Mouse (Mus musculus) heart, embryonic 14.5 days (tissue): Measurements from ENCODE around the gene Olfr1211. TPM values are rescaled to one million over a fixed set of nuclear protein-coding genes. Genes with fewer than 3 reads are reported as not detected.

Experiments used
- ATAC-seq: fragments of 200-750 bp; cut with Nextera tagmentation; 2 replicates; pipeline ENCODE4 v1.8.0; 2017; ENCODE audit warnings: low read depth, moderate TSS enrichment; ENCODE audit not compliant: insufficient number of reproducible peaks, insufficient read depth, low FRiP score
- H3K27ac ChIP-seq, 2 experiments: fragments of 200-500 bp in 1 of 2; fragments of 300-500 bp in 1 of 2; sonication (generic) in 1 of 2; replicated peaks in 1 of 2; 2 replicates each; pipeline ENCODE4 v1.5.1; 2012 to 2014; ENCODE audit warnings: low read depth in 2 of 2, low read length in 2 of 2, control low read depth in 1 of 2, mild to moderate bottlenecking in 1 of 2, mixed read lengths in 1 of 2; ENCODE audit not compliant: control insufficient read depth in 1 of 2, insufficient read depth in 1 of 2
- H3K27me3 ChIP-seq: fragments of 300-500 bp; sonication (generic); 2 replicates; pipeline ENCODE4 v1.6.1; 2014; ENCODE audit warnings: mild to moderate bottlenecking, low read length, control low read depth; ENCODE audit not compliant: control insufficient read depth, insufficient read depth
- H3K36me3 ChIP-seq: fragments of 300-500 bp; sonication (generic); 2 replicates; pipeline ENCODE4 v1.6.1; 2014; ENCODE audit warnings: mild to moderate bottlenecking, control low read depth, low read length, mixed read lengths; ENCODE audit not compliant: control insufficient read depth, insufficient read depth
- H3K4me1 ChIP-seq, 2 experiments: fragments of 200-500 bp in 1 of 2; fragments of 300-500 bp in 1 of 2; sonication (generic) in 1 of 2; 2 replicates each; pipeline ENCODE4 v1.6.1; 2012 to 2014; ENCODE audit warnings: low read length in 2 of 2, control low read depth in 1 of 2, mixed read lengths in 1 of 2; ENCODE audit not compliant: control insufficient read depth in 2 of 2, insufficient read depth in 2 of 2
- H3K4me2 ChIP-seq: fragments of 300-500 bp; sonication (generic); 2 replicates; pipeline ENCODE4 v1.6.1; 2014; ENCODE audit warnings: mild to moderate bottlenecking, low read length
- H3K4me3 ChIP-seq, 2 experiments: fragments of 200-500 bp in 1 of 2; fragments of 300-500 bp in 1 of 2; sonication (generic) in 1 of 2; 2 replicates each; pipeline ENCODE4 v1.5.1; 2012 to 2014; ENCODE audit warnings: low read length in 2 of 2, mild to moderate bottlenecking in 2 of 2, control low read depth in 1 of 2, low read depth in 1 of 2, moderate library complexity in 1 of 2; ENCODE audit not compliant: control insufficient read depth in 1 of 2, insufficient read depth in 1 of 2
- H3K9ac ChIP-seq: fragments of 300-500 bp; sonication (generic); 2 replicates; pipeline ENCODE4 v1.6.1; 2014; ENCODE audit warnings: mild to moderate bottlenecking, low read length
- H3K9me3 ChIP-seq: fragments of 300-500 bp; sonication (generic); 2 replicates; pipeline ENCODE4 v1.6.1; 2016; ENCODE audit warnings: low read length, control low read depth; ENCODE audit not compliant: control insufficient read depth
- WGBS: fragments of 180-500 bp; shearing (Covaris S2); extraction: QIAGEN DNeasy Blood & Tissue Kit; methylation state at CpG from one replicate; pipeline ENCODE4 v1.1.7; 2014; 5-methylcytosine and 5-hydroxymethylcytosine counted together
- polyA plus RNA-seq: library from polyadenylated mRNA; unstranded; fragments of >200 nt; fragmentation: Nextera tagmentation; extraction: Ambion mirVana; gene quantifications from 2 replicates; pipeline ENCODE4 v1.2.1, GENCODE M21; 2014

Gene Olfr1211
- not detected in 2 replicates for polyA plus RNA-seq

GRCm38 (mm10) chr2:88938011-88938410, at the start of gene Olfr1211:
Gene Olfr1211 (minus strand): TSS chr2:88938111.
- no peak within 1 kb of the TSS for H3K27ac ChIP-seq
- H3K27me3 ChIP-seq, result no peaks in the 10 kb centered on the region
- H3K4me3 ChIP-seq, result no peak within 1 kb of the TSS
- ATAC-seq, result no peak
- no peaks in the 10 kb centered on the region for H3K9me3 ChIP-seq
- 80% methylated on average over 1 of the region's 1 CpGs for WGBS
- no peaks in the 10 kb centered on the region for H3K36me3 ChIP-seq
- no peak within 1 kb of the TSS for H3K4me2 ChIP-seq
- H3K9ac ChIP-seq, result no peak within 1 kb of the TSS
- H3K4me1 ChIP-seq, result no peaks in the 10 kb centered on the region

GRCm38 (mm10) chr2:88980181-88980580, 42.3 kb upstream of the Olfr1211 start, which contains the start of gene Gm13762:
Gene Gm13762 (minus strand): TSS chr2:88980281.
- Histone ChIP-seq H3K4me3 (no peak within 1 kb of the TSS), H3K4me1 (no peaks in the 10 kb centered on the region), H3K27me3 (no peaks in the 10 kb centered on the region), H3K9me3 (no peaks in the 10 kb centered on the region), H3K27ac (no peak within 1 kb of the TSS), H3K4me2 (no peak within 1 kb of the TSS), H3K9ac (no peak within 1 kb of the TSS), H3K36me3 (no peaks in the 10 kb centered on the region)
- no peak for ATAC-seq
- WGBS, result 52% methylated on average over 1 of the region's 1 CpGs

GRCm38 (mm10) chr2:88953669-88954068, 15.8 kb upstream of the Olfr1211 start, which contains the start of gene Olfr1212:
Gene Olfr1212 (plus strand): TSS chr2:88953969.
- Histone ChIP-seq H3K4me3 (no peak within 1 kb of the TSS), H3K27me3 (no peaks in the 10 kb centered on the region), H3K9ac (no peak within 1 kb of the TSS), H3K9me3 (no peaks in the 10 kb centered on the region), H3K27ac (no peak within 1 kb of the TSS), H3K4me1 (no peaks in the 10 kb centered on the region), H3K36me3 (no peaks in the 10 kb centered on the region), H3K4me2 (no peak within 1 kb of the TSS)
- ATAC-seq, result no peak

- no peaks in the 10 kb centered on the region for H3K9me3 ChIP-seq
- H3K27me3 ChIP-seq, result no peaks in the 10 kb centered on the region
- WGBS, result 76% methylated on average over 3 of the region's 3 CpGs
- no peak within 1 kb of the TSS for H3K4me3 ChIP-seq
- H3K4me1 ChIP-seq, result no peaks in the 10 kb centered on the region
- no peak within 1 kb of the TSS for H3K27ac ChIP-seq
- H3K9ac ChIP-seq, result no peak within 1 kb of the TSS
- H3K36me3 ChIP-seq, result no peaks in the 10 kb centered on the region
- H3K4me2 ChIP-seq, result no peak within 1 kb of the TSS
- ATAC-seq, result no peak
Measured at GRCm38 (mm10) chr2:88915057-88915456, 22.9 kb downstream of the Olfr1211 start, which contains the start of gene Olfr1209. Gene Olfr1209 (minus strand): TSS chr2:88915157.

GRCm38 (mm10) chr2:88902211-88902610, 35.7 kb downstream of the Olfr1211 start, which contains the start of gene Olfr1208:
Gene Olfr1208 (minus strand): TSS chr2:88902311.
- no peak within 1 kb of the TSS for H3K4me3 ChIP-seq
- no peak within 1 kb of the TSS for H3K9ac ChIP-seq

More at GRCm38 (mm10) chr2:88902211-88902610, 35.7 kb downstream of the Olfr1211 start, which contains the start of gene Olfr1208:
- no peak for ATAC-seq
- Histone ChIP-seq H3K27me3 (no peaks in the 10 kb centered on the region), H3K4me2 (no peak within 1 kb of the TSS), H3K27ac (no peak within 1 kb of the TSS), H3K4me1 (no peaks in the 10 kb centered on the region), H3K36me3 (no peaks in the 10 kb centered on the region), H3K9me3 (no peaks in the 10 kb centered on the region)

Other genes with a start within 250 kb of the Olfr1211 start
- not detected in 2 replicates for gene Olfr1195, start 248.9 kb downstream of the Olfr1211 start, polyA plus RNA-seq
- gene Olfr1196, start 233.5 kb downstream of the Olfr1211 start, polyA plus RNA-seq, result not detected in 2 replicates
- not detected in 2 replicates for gene Olfr1197, start 205.7 kb downstream of the Olfr1211 start, polyA plus RNA-seq
- gene Olfr1198, start 186.7 kb downstream of the Olfr1211 start, polyA plus RNA-seq, result not detected in 2 replicates
- not detected in 2 replicates for gene Olfr1199, start 177.6 kb downstream of the Olfr1211 start, polyA plus RNA-seq
- not detected in 2 replicates for gene Olfr1200, start 167.6 kb downstream of the Olfr1211 start, polyA plus RNA-seq
- gene Olfr1201, start 145.1 kb downstream of the Olfr1211 start, polyA plus RNA-seq, result not detected in 2 replicates
- not detected in 2 replicates for gene Olfr1202, start 123.6 kb downstream of the Olfr1211 start, polyA plus RNA-seq
- not detected in 2 replicates for gene Olfr1205, start 108.4 kb downstream of the Olfr1211 start, polyA plus RNA-seq
- not detected in 2 replicates for gene Olfr1204, start 88.8 kb downstream of the Olfr1211 start, polyA plus RNA-seq
- gene Olfr1206, start 74.9 kb downstream of the Olfr1211 start, polyA plus RNA-seq, result not detected in 2 replicates
- not detected in 2 replicates for gene Olfr1208, start 35.8 kb downstream of the Olfr1211 start, polyA plus RNA-seq
- not detected in 2 replicates for gene Olfr1209, start 23.0 kb downstream of the Olfr1211 start, polyA plus RNA-seq
- gene Olfr1212, start 15.9 kb upstream of the Olfr1211 start, polyA plus RNA-seq, result not detected in 2 replicates
- not detected in 2 replicates for gene Gm13762, start 42.2 kb upstream of the Olfr1211 start, polyA plus RNA-seq
- not detected in 2 replicates for gene Olfr1214, start 54.5 kb upstream of the Olfr1211 start, polyA plus RNA-seq
- not detected in 2 replicates for gene Olfr1215, start 68.9 kb upstream of the Olfr1211 start, polyA plus RNA-seq
- not detected in 2 replicates for gene Olfr1216, start 80.2 kb upstream of the Olfr1211 start, polyA plus RNA-seq
- not detected in 2 replicates for gene Olfr1217, start 94.0 kb upstream of the Olfr1211 start, polyA plus RNA-seq
- gene Olfr1218, start 123.1 kb upstream of the Olfr1211 start, polyA plus RNA-seq, result not detected in 2 replicates
- gene Olfr1219, start 145.4 kb upstream of the Olfr1211 start, polyA plus RNA-seq, result not detected in 2 replicates
- not detected in 2 replicates for gene Olfr1220, start 168.7 kb upstream of the Olfr1211 start, polyA plus RNA-seq
- not detected in 2 replicates for gene Olfr1221, start 179.2 kb upstream of the Olfr1211 start, polyA plus RNA-seq
- gene Olfr1222, start 194.9 kb upstream of the Olfr1211 start, polyA plus RNA-seq, result not detected in 2 replicates
- not detected in 2 replicates for gene Olfr1223, start 213.4 kb upstream of the Olfr1211 start, polyA plus RNA-seq
- not detected in 2 replicates for gene Olfr1224-ps1, start 226.0 kb upstream of the Olfr1211 start, polyA plus RNA-seq
- gene Olfr1225, start 236.6 kb upstream of the Olfr1211 start, polyA plus RNA-seq, result not detected in 2 replicates